Comparison of ENCODE assay signal across 26 mouse cellular contexts in genomic region chr10:40775151-40775550, GRCm38 (mm10).
DNase-seq lines count a peak whose midpoint lies in the region; ATAC-seq and TF ChIP-seq lines count a peak whose summit lies in the region.
"Had no signal": no experiment of that assay in that cellular context is flagged by ENCODE, and none has a peak within 500 bp of the region (broad histone marks: within the 10 kb centered on the region; RNA-seq: fewer than 3 reads in every experiment).

No protein-coding gene starts in this region.

- DNase-seq in forebrain, postnatal 0 days, result no peak
- DNase-seq in brain, embryonic 14.5 days (ENCODE audit: low read depth), result peak; percentile 69
- DNase-seq in midbrain, embryonic 10.5 days (ENCODE audit: low spot score), result peak; percentile 53
- no peak for DNase-seq in gastrocnemius, postnatal 4 days (ENCODE audit: low spot score in 2 of 2)
- DNase-seq in gastrocnemius, postnatal 36 days, result no peak
- DNase-seq: B cell, adult 2 months; cerebellum, adult 9-10 months; heart, postnatal 4 days; kidney, postnatal 25 days; lung, postnatal 4 days; right cerebral cortex, postnatal 4 days; thymus, postnatal 14 days had no signal

- WGBS in forebrain, postnatal 0 days, result 34% methylated on average over 11 of the region's 11 CpGs
- WGBS in forebrain, embryonic 15.5 days, result 48% methylated on average over 11 of the region's 11 CpGs
- 55% methylated on average over 11 of the region's 11 CpGs for WGBS in midbrain, embryonic 10.5 days
- 26% methylated on average over 11 of the region's 11 CpGs for WGBS in midbrain, embryonic 16.5 days

- H3K36me3 ChIP-seq in forebrain, postnatal 0 days (ENCODE audit: insufficient read depth), result no peaks in the 10 kb centered on the region
- no peaks in the 10 kb centered on the region for H3K36me3 ChIP-seq in forebrain, embryonic 15.5 days
- H3K36me3 ChIP-seq in midbrain, embryonic 10.5 days, result no peaks in the 10 kb centered on the region
- H3K36me3 ChIP-seq in midbrain, embryonic 16.5 days (ENCODE audit: control insufficient read depth, insufficient read depth, low read length), result no peaks in the 10 kb centered on the region
- H3K36me3 ChIP-seq: G1E; heart, embryonic 10.5 days; intestine, embryonic 15.5 days; limb, embryonic 15.5 days; lung, embryonic 15.5 days; neural tube, embryonic 13.5 days had no signal

- no peaks in the 10 kb centered on the region for H3K27me3 ChIP-seq in forebrain, postnatal 0 days (ENCODE audit: insufficient read depth, low read length)
- H3K27me3 ChIP-seq in forebrain, embryonic 15.5 days, result no peaks in the 10 kb centered on the region
- H3K27me3 ChIP-seq in midbrain, embryonic 10.5 days (ENCODE audit: low read depth, poor library complexity, severe bottlenecking), result no peaks in the 10 kb centered on the region
- H3K27me3 ChIP-seq in midbrain, embryonic 16.5 days (ENCODE audit: control insufficient read depth, insufficient read depth, low read depth, low read length), result no peaks in the 10 kb centered on the region
- H3K27me3 ChIP-seq: CH12.LX; intestine, embryonic 15.5 days; limb, embryonic 15.5 days; lung, embryonic 15.5 days; neural tube, embryonic 13.5 days had no signal

- intact Hi-C loops in gastrocnemius, postnatal 36 days (cut with DNase I), result no loop called here

- peak overlapping the region; percentile 26; the same call in 1 of the 2 replicates for H3K4me2 ChIP-seq in forebrain, postnatal 0 days (ENCODE audit: low read depth)
- H3K4me2 ChIP-seq in forebrain, embryonic 15.5 days (replicated peaks), result no peak overlapping the region
- peak overlapping the region; percentile 19 for H3K4me2 ChIP-seq in midbrain, embryonic 16.5 days (ENCODE audit: low read length)
- H3K4me2 ChIP-seq: intestine, embryonic 15.5 days; limb, embryonic 15.5 days; lung, embryonic 15.5 days; neural tube, embryonic 13.5 days had no signal

- no peaks in the 10 kb centered on the region for H3K4me1 ChIP-seq in forebrain, postnatal 0 days (ENCODE audit: insufficient read depth)
- H3K4me1 ChIP-seq in forebrain, embryonic 15.5 days, result no peaks in the 10 kb centered on the region
- H3K4me1 ChIP-seq in midbrain, embryonic 10.5 days, result peaks cover 41% of the 10 kb centered on the region
- peaks cover 17% of the 10 kb centered on the region for H3K4me1 ChIP-seq in midbrain, embryonic 16.5 days (ENCODE audit: control insufficient read depth, insufficient read depth, low read length)
- H3K4me1 ChIP-seq: intestine, embryonic 15.5 days; limb, embryonic 15.5 days; lung, embryonic 15.5 days had no signal

- H3K9ac ChIP-seq in forebrain, postnatal 0 days, result no peak overlapping the region
- no peak overlapping the region for H3K9ac ChIP-seq in forebrain, embryonic 15.5 days (replicated peaks)
- H3K9ac ChIP-seq in midbrain, embryonic 16.5 days (ENCODE audit: low read depth, low read length), result no peak overlapping the region
- H3K9ac ChIP-seq: intestine, embryonic 15.5 days; limb, embryonic 15.5 days; liver, embryonic 14.5 days; lung, embryonic 15.5 days; neural tube, embryonic 13.5 days had no signal

- peak overlapping the region; percentile 57; the same call in 1 of the 2 replicates for H3K27ac ChIP-seq in forebrain, postnatal 0 days (ENCODE audit: low read depth, low read length)
- no peak overlapping the region; the same call in 1 of the 2 replicates for H3K27ac ChIP-seq in forebrain, embryonic 15.5 days (replicated peaks)
- peak overlapping the region; percentile 81 for H3K27ac ChIP-seq in midbrain, embryonic 10.5 days (replicated peaks)
- H3K27ac ChIP-seq in midbrain, embryonic 16.5 days (ENCODE audit: low read length), result no peak overlapping the region
- H3K27ac ChIP-seq: heart, embryonic 10.5 days; intestine, embryonic 15.5 days; limb, embryonic 15.5 days; liver, embryonic 14.5 days; lung, embryonic 15.5 days; neural tube, embryonic 13.5 days had no signal

- peak; percentile 70 for ATAC-seq in forebrain, postnatal 0 days
- ATAC-seq in forebrain, embryonic 15.5 days (replicated peaks), result no peak
- peak; percentile 81 for ATAC-seq in midbrain, embryonic 16.5 days
- ATAC-seq: forebrain, embryonic 14.5 days; hindbrain, embryonic 16.5 days; intestine, embryonic 15.5 days; Patski had no signal

- H3K9me3 ChIP-seq in forebrain, postnatal 0 days (ENCODE audit: low read length), result no peaks in the 10 kb centered on the region
- no peaks in the 10 kb centered on the region for H3K9me3 ChIP-seq in forebrain, embryonic 15.5 days
- H3K9me3 ChIP-seq in midbrain, embryonic 10.5 days (replicated peaks), result no peaks in the 10 kb centered on the region
- H3K9me3 ChIP-seq in midbrain, embryonic 16.5 days (replicated peaks; ENCODE audit: control insufficient read depth, low read length, poor library complexity, severe bottlenecking), result no peaks in the 10 kb centered on the region
- H3K9me3 ChIP-seq: G1E; heart, embryonic 10.5 days; intestine, embryonic 15.5 days; limb, embryonic 15.5 days; lung, embryonic 15.5 days; neural tube, embryonic 13.5 days had no signal

- no peak overlapping the region for H3K4me3 ChIP-seq in forebrain, postnatal 0 days (ENCODE audit: low read depth, low read length)
- no peak overlapping the region for H3K4me3 ChIP-seq in forebrain, embryonic 15.5 days
- no peak overlapping the region for H3K4me3 ChIP-seq in midbrain, embryonic 10.5 days
- H3K4me3 ChIP-seq in midbrain, embryonic 16.5 days (ENCODE audit: low read depth, low read length), result no peak overlapping the region
- H3K4me3 ChIP-seq: heart, embryonic 10.5 days; intestine, embryonic 15.5 days; limb, embryonic 15.5 days; lung, embryonic 15.5 days; myocyte; neural tube, embryonic 13.5 days had no signal

- TF ChIP-seq CTCF in forebrain, postnatal 0 days (IDR thresholded peaks at IDR 0.05; ENCODE audit: low read depth), result no peak
- TF ChIP-seq CTCF in brain, embryonic 14.5 days (IDR thresholded peaks at IDR 0.05; ENCODE audit: borderline replicate concordance, extremely low read depth, insufficient read depth, insufficient read length), result no peak

- no peak for TF ChIP-seq POLR2A in brain, embryonic 14.5 days (IDR thresholded peaks at IDR 0.05; ENCODE audit: borderline replicate concordance, extremely low read depth, insufficient read depth, insufficient read length, poor library complexity, severe bottlenecking)

Comparison
In these comparisons a context has a peak if more than half of its experiments do, and no peak if none do; other contexts are left out.
1. H3K27ac ChIP-seq: peak in forebrain, postnatal 0 days (single experiment) and midbrain, embryonic 10.5 days (single experiment); none in forebrain, embryonic 15.5 days (single experiment) and midbrain, embryonic 16.5 days (single experiment).
2. DNase-seq: peak in brain, embryonic 14.5 days (single experiment) and midbrain, embryonic 10.5 days (single experiment); none in forebrain, postnatal 0 days (single experiment), gastrocnemius, postnatal 4 days (0 of 2) and gastrocnemius, postnatal 36 days (0 of 2).